Mouse (Mus musculus) thymus, adult 2 months (tissue): Measurements from ENCODE around the gene Sipa1l1.

Experiments used
- CTCF ChIP-seq: fragments of 200-500 bp; IDR thresholded peaks from 2 replicates; pipeline ENCODE4 v1.5.1; 2012; ENCODE audit warnings: mild to moderate bottlenecking, control low read depth, low read length, moderate library complexity, borderline replicate concordance; ENCODE audit not compliant: control insufficient read depth, poor library complexity, insufficient read depth; ENCODE audit errors: extremely low read depth
- POLR2A ChIP-seq: fragments of 200-500 bp; IDR thresholded peaks from 2 replicates; pipeline ENCODE4 v1.6.1; 2012; ENCODE audit warnings: mild to moderate bottlenecking, low read length, control low read depth, moderate library complexity; ENCODE audit not compliant: control insufficient read depth, poor library complexity, insufficient read depth; ENCODE audit errors: extremely low read depth

DNA sequence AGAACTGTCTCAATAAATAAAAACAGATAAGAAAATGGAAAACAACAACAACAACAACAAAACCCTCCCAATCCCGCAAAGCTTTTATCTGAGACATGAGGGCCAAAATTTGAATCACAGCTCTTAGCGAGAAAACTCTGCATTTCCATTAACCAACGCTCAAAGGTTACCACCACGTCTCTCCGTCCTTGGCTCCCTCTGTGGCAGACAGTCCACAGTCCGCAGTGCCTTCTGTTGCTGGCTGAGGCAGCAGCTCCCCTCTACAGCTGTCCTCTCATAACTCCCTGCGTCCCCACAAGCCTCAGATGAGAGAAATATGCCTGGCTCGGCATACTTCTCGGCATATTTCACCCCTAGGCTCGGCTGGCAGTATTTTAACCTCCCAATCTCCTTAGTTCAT, 306.9 kb downstream of the Sipa1l1 start:
- TF ChIP-seq POLR2A, result no peak
- no peak for TF ChIP-seq CTCF
